Mouse (Mus musculus) olfactory bulb, adult 2 months (tissue): ENCODE data around the gene Fbxl16.

Source experiments
- CTCF ChIP-seq: fragments of 200-500 bp; IDR thresholded peaks from 2 replicates; pipeline ENCODE4 v1.5.1; 2012; ENCODE audit warnings: low read depth, mild to moderate bottlenecking, low read length, moderate library complexity; ENCODE audit not compliant: insufficient read depth
- POLR2A ChIP-seq: fragments of 200-500 bp; IDR thresholded peaks from 2 replicates; pipeline ENCODE4 v1.6.1; 2012; ENCODE audit warnings: mild to moderate bottlenecking, low read depth, low read length, moderate library complexity; ENCODE audit not compliant: insufficient read depth

GRCm38 (mm10) chr17:25773549-25774120, 35.2 kb upstream of the Fbxl16 start, which contains the start of gene Narfl:
- TF ChIP-seq CTCF: peak; percentile 83
- TF ChIP-seq POLR2A: peak; percentile 59; the same call in 1 of the 2 replicates
